Mouse (Mus musculus) thymus, postnatal 4 days (tissue): Measurements from ENCODE around the gene Abl1.

ENCODE experiments used
- DNase-seq: peaks from one replicate; pipeline ENCODE4 v3.0.0; 2021

The Abl1 gene

GRCm38 (mm10) chr2:31826094-31827085 lies 138.2 kb downstream of the Abl1 start:
- DNase-seq, result no peak

- no peak for DNase-seq
These were observed 139.7 kb downstream of the Abl1 start for GRCm38 (mm10) chr2:31827877-31828276.

GRCm38 (mm10) chr2:31828311-31828825 lies 140.2 kb downstream of the Abl1 start:
- no peak for DNase-seq

GRCm38 (mm10) chr2:31836091-31836490 lies 147.9 kb downstream of the Abl1 start:
- no peak for DNase-seq

- DNase-seq, result no peak
These were observed 148.8 kb downstream of the Abl1 start for GRCm38 (mm10) chr2:31836985-31837384.

GRCm38 (mm10) chr2:31838868-31839267 lies 150.7 kb downstream of the Abl1 start:
- no peak for DNase-seq

GRCm38 (mm10) chr2:31844729-31845136 lies 156.6 kb downstream of the Abl1 start:
- no peak for DNase-seq

GRCm38 (mm10) chr2:31845512-31845895 lies 157.3 kb downstream of the Abl1 start:
- DNase-seq, result peak; percentile 37

GRCm38 (mm10) chr2:31845896-31846691 lies 157.9 kb downstream of the Abl1 start, which contains the start of gene Fibcd1:
TSS of gene Fibcd1 (minus strand) at chr2:31846005.
- peak; percentile 73 for DNase-seq

- DNase-seq, result peak; percentile 72
These were observed 158.8 kb downstream of the Abl1 start for GRCm38 (mm10) chr2:31846692-31847660.

GRCm38 (mm10) chr2:31847908-31848307 lies 159.7 kb downstream of the Abl1 start:
- DNase-seq, result peak; percentile 81

- no peak for DNase-seq
These were observed 162.0 kb downstream of the Abl1 start for GRCm38 (mm10) chr2:31850141-31850540.
